Mouse (Mus musculus) CH12.LX (cell line): ENCODE measurements around the gene Rnf25. TPM values are rescaled to one million over a fixed set of nuclear protein-coding genes. Genes with fewer than 3 reads are reported as not detected.
A peak's percentile ranks its signal among the peaks of the same experiment; 100 is the strongest.

Experiments used
- DNase-seq: peaks from one replicate; pipeline ENCODE4 v3.0.0-alpha.2; 2013; ENCODE audit errors: extremely low read depth
- H3K27ac ChIP-seq: 2 replicates; pipeline ENCODE4 v1.5.1; 2012; ENCODE audit warnings: low read depth, mild to moderate bottlenecking, control low read depth, moderate library complexity; ENCODE audit not compliant: insufficient read depth
- H3K27me3 ChIP-seq: replicated peaks from 2 replicates; pipeline ENCODE3; 2012; ENCODE audit warnings: inconsistent platforms
- H3K36me3 ChIP-seq, 2 experiments: replicated peaks in 1 of 2; 2 replicates each; pipeline versions ENCODE3 to v1.6.1; 2012; ENCODE audit warnings: inconsistent platforms in 1 of 2, low read length in 1 of 2, mild to moderate bottlenecking in 1 of 2, mixed read lengths in 1 of 2, moderate library complexity in 1 of 2; ENCODE audit not compliant: control insufficient read depth in 1 of 2, insufficient read depth in 1 of 2
- H3K4me1 ChIP-seq, 2 experiments: 2 replicates each; pipeline ENCODE4 v1.6.1; 2012; ENCODE audit warnings: inconsistent platforms in 1 of 2, moderate library complexity in 1 of 2; ENCODE audit not compliant: insufficient read depth in 2 of 2, control insufficient read depth in 1 of 2
- H3K4me2 ChIP-seq: 2 replicates; pipeline ENCODE4 v1.6.1; 2012; ENCODE audit warnings: low read depth, mild to moderate bottlenecking, control low read depth; ENCODE audit not compliant: poor library complexity, insufficient read depth, severe bottlenecking
- H3K4me3 ChIP-seq, 3 experiments: fragments of 150-350 bp in 1 of 3; sonication (generic) in 1 of 3; replicated peaks in 1 of 3; 2 replicates each; pipeline versions ENCODE3 to v1.5.1; 2011 to 2012; ENCODE audit warnings: low read depth in 2 of 3, low read length in 2 of 3, mild to moderate bottlenecking in 2 of 3, moderate library complexity in 2 of 3, control low read depth in 1 of 3, improper control_type of control experiment in 1 of 3, inconsistent platforms in 1 of 3, mixed read lengths in 1 of 3; ENCODE audit not compliant: poor library complexity in 1 of 3
- H3K79me2 ChIP-seq: replicated peaks from 2 replicates; pipeline ENCODE4 v1.6.1; 2012; ENCODE audit warnings: mild to moderate bottlenecking, moderate library complexity; ENCODE audit not compliant: control insufficient read depth, poor library complexity, insufficient read depth, severe bottlenecking; ENCODE audit errors: extremely low read depth
- H3K9ac ChIP-seq: 2 replicates; pipeline ENCODE4 v1.6.1; 2012; ENCODE audit warnings: low read depth, mild to moderate bottlenecking, control low read depth, moderate library complexity; ENCODE audit not compliant: insufficient read depth
- H3K9me3 ChIP-seq: replicated peaks from 2 replicates; pipeline ENCODE3; 2012; ENCODE audit warnings: low read length, inconsistent platforms, mixed read lengths
- BHLHE40 ChIP-seq: IDR thresholded peaks from 2 replicates; pipeline ENCODE4 v1.6.1; 2011; ENCODE audit warnings: mild to moderate bottlenecking, low read depth, low read length, improper control_type of control experiment
- CHD2 ChIP-seq: IDR thresholded peaks from 2 replicates; pipeline ENCODE4 v1.6.1; 2011; ENCODE audit warnings: low read length, improper control_type of control experiment
- ELF1 ChIP-seq: IDR thresholded peaks from 2 replicates; pipeline ENCODE4 v1.6.1; 2014; ENCODE audit warnings: low read depth, mild to moderate bottlenecking, inconsistent platforms, low read length, improper control_type of control experiment
- EP300 ChIP-seq: IDR thresholded peaks from 2 replicates; pipeline ENCODE4 v1.6.1; 2011; ENCODE audit warnings: low read length, improper control_type of control experiment
- GABPA ChIP-seq: IDR thresholded peaks from 2 replicates; pipeline ENCODE4 v1.6.1; 2012; ENCODE audit warnings: low read depth, low read length, improper control_type of control experiment, inconsistent platforms; ENCODE audit not compliant: insufficient replicate concordance
- IRF4 ChIP-seq: IDR thresholded peaks from 2 replicates; pipeline ENCODE4 v1.6.1; 2014; ENCODE audit warnings: low read depth, mild to moderate bottlenecking, inconsistent platforms, low read length, improper control_type of control experiment
- JUND ChIP-seq: conservative IDR thresholded peaks from 2 replicates; pipeline ENCODE4 v1.6.1; 2011; ENCODE audit warnings: low read depth, low read length, improper control_type of control experiment
- KAT2A ChIP-seq: IDR thresholded peaks from 2 replicates; pipeline ENCODE4 v1.6.1; 2012; ENCODE audit warnings: low read length, improper control_type of control experiment, inconsistent platforms; ENCODE audit not compliant: insufficient replicate concordance
- MAFK ChIP-seq: IDR thresholded peaks from 2 replicates; pipeline ENCODE4 v1.6.1; 2011; ENCODE audit warnings: low read length, improper control_type of control experiment; ENCODE audit not compliant: insufficient replicate concordance
- MAZ ChIP-seq: IDR thresholded peaks from 2 replicates; pipeline ENCODE4 v1.6.1; 2012; ENCODE audit warnings: low read depth, mild to moderate bottlenecking, inconsistent platforms, low read length, improper control_type of control experiment, moderate library complexity
- MXI1 ChIP-seq: IDR thresholded peaks from 2 replicates; pipeline ENCODE4 v1.6.1; 2011; ENCODE audit warnings: mild to moderate bottlenecking, low read depth, low read length, improper control_type of control experiment
- NELFE ChIP-seq: IDR thresholded peaks from 2 replicates; pipeline ENCODE4 v1.6.1; 2011; ENCODE audit warnings: low read depth, low read length, improper control_type of control experiment
- NRF1 ChIP-seq: IDR thresholded peaks from 2 replicates; pipeline ENCODE4 v1.6.1; 2014; ENCODE audit warnings: low read depth, mild to moderate bottlenecking, inconsistent platforms, low read length, improper control_type of control experiment, moderate library complexity
- POLR2A ChIP-seq: IDR thresholded peaks from 2 replicates; pipeline ENCODE4 v1.6.1; 2011; ENCODE audit warnings: low read depth, mild to moderate bottlenecking, improper control_type of control experiment, low read length
- POLR2AphosphoS2 ChIP-seq: IDR thresholded peaks from 2 replicates; pipeline ENCODE4 v1.6.1; 2011; ENCODE audit warnings: low read depth, low read length, improper control_type of control experiment
- RAD21 ChIP-seq: IDR thresholded peaks from 2 replicates; pipeline ENCODE4 v1.6.1; 2011; ENCODE audit warnings: low read depth, mild to moderate bottlenecking, low read length, improper control_type of control experiment, moderate library complexity
- RCOR1 ChIP-seq: conservative IDR thresholded peaks from 2 replicates; pipeline ENCODE4 v1.6.1; 2012; ENCODE audit warnings: low read depth, mild to moderate bottlenecking, inconsistent platforms, low read length, improper control_type of control experiment
- SIN3A ChIP-seq: IDR thresholded peaks from 2 replicates; pipeline ENCODE4 v1.6.1; 2012; ENCODE audit warnings: low read length, improper control_type of control experiment, inconsistent platforms
- SMC3 ChIP-seq: IDR thresholded peaks from 2 replicates; pipeline ENCODE4 v1.6.1; 2011; ENCODE audit warnings: low read depth, low read length, improper control_type of control experiment
- ZMIZ1 ChIP-seq: IDR thresholded peaks from 2 replicates; pipeline ENCODE4 v1.6.1; 2012; ENCODE audit warnings: low read depth, mild to moderate bottlenecking, inconsistent platforms, low read length, improper control_type of control experiment
- ZNF384 ChIP-seq: IDR thresholded peaks from 2 replicates; pipeline ENCODE4 v1.6.1; 2012; ENCODE audit warnings: low read depth, low read length, improper control_type of control experiment, inconsistent platforms
- dilution Hi-C: fragments of 300-500 bp; cut with MboI; formaldehyde crosslinking; loops from 2 replicates; pipeline ENCODE4 v1.14.3; 2020; ENCODE audit warnings: low sequenced_read_pairs; ENCODE audit not compliant: extremely low pct_unique_long_range_greater_than_20kb, extremely low pct_ligation_motif_present
- in situ Hi-C: fragments of 300-500 bp; cut with MboI; formaldehyde crosslinking; loops from 3 replicates; pipeline ENCODE4 v1.14.3; 2019; ENCODE audit warnings: low sequenced_read_pairs, low pct_ligation_motif_present, low pct_unique_long_range_greater_than_20kb, mixed read lengths
- polyA plus RNA-seq: library from polyadenylated mRNA; unstranded; fragments of >175 nt; gene quantifications from 2 replicates; pipeline ENCODE4 v1.2.1, GENCODE M21; 2012; ENCODE audit warnings: low read depth; ENCODE audit not compliant: insufficient read length
- total RNA-seq, 2 experiments: library from RNA; depleted of rRNA; stranded (reverse); fragments of 300-350 nt in 1 of 2; fragments of >200 nt in 1 of 2; gene quantifications; 2 replicates each; pipeline ENCODE4 v1.2.3; 2012 to 2014

Rnf25 gene
- total and polyA plus RNA-seq, 3 experiments = 32.1 to 48.2 (median 47.8) TPM

DNA sequence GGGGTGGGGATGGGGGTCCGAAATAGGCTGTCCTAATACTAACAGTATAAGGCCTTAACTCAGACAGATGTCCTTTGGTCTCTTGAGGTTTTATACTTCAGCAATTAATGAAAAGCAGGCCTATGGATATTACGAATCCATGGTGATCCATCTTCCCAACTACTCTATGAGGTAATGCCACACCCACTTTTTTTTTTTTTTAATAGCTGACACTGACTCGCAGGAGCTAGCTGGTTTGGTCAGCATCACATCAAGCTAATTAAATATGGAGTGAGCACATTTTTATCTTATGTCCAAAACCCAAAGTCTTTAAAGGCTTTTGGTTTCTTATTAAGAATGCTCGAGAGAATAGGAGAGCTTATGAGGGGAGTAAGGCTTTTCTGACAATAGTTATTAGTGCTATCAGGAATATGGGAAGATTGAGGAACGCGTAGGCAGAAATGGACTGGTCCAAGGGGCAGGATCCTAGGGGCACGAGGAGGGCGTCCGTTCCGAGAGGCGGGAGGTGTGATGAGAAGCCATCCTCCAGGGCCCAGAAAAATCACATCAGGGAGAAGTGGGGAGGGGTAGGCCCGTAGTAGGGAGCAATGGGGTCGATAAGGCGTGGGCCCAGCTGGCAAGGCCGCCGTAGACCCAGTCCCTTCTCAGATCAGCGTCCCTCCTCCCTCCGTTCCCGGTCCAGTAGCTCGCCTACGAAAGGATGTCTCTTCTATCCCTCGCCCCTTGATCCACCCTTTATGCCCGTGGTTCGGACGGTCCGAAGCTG, 513 bp downstream of the Rnf25 start:
- no peak for DNase-seq
- H3K36me3 ChIP-seq = peaks cover 15 to 35% of the 10 kb centered on the region in 2 experiments
- H3K79me2 ChIP-seq = peaks cover 16% of the 10 kb centered on the region
- TF ChIP-seq EP300 (no peak), MAFK (no peak), RAD21 (no peak), ZNF384 (0 out of 2 replicates have a peak, but pooled peaks have one; percentile 21), KAT2A (no peak), MAZ (no peak)
- no peaks in the 10 kb centered on the region for H3K27me3 ChIP-seq
- peak overlapping the region; percentile 84 for H3K4me2 ChIP-seq
- no peaks in the 10 kb centered on the region for H3K9me3 ChIP-seq
- dilution Hi-C loops = no loop called here
- H3K9ac ChIP-seq = peak overlapping the region; percentile 80
- H3K4me1 ChIP-seq = peaks cover 2 to 27% of the 10 kb centered on the region in 2 experiments; a peak in 3 of 4 replicates
- in situ Hi-C loops = no loop called here
- peak overlapping the region; percentile 93 to 99 (median 99) for H3K4me3 ChIP-seq
- H3K27ac ChIP-seq = peak overlapping the region; percentile 39

DNA sequence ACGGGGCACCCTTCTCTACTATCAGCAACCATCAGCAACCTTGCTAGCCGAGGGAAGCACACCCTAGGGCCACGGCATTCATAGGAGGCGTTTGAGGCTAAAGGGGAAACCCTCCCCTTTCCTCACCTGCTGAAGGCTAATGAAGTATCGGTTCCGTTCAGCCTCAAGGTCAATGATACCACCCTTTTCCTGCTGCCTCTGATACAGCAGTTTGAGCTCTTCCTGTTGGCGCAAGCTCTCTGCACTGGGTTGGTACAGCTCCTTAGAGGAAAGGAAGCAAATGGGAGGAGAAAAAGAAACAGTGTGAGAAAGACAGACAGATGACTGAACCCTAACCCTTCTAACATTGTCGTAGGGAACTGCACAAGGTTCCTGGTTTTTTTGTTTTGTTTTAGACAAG, 6.8 kb downstream of the Rnf25 start:
- Histone ChIP-seq H3K79me2 (peaks cover 2% of the 10 kb centered on the region), H3K9ac (no peak overlapping the region), H3K4me3 (no peak overlapping the region), H3K4me2 (no peak overlapping the region), H3K9me3 (no peaks in the 10 kb centered on the region), H3K4me1 (peaks cover 6 to 42% of the 10 kb centered on the region in 2 experiments; a peak in 3 of 4 replicates)
- in situ Hi-C loops = no loop called here
- peak; percentile 72 for DNase-seq
- TF ChIP-seq RCOR1 (no peak), ZMIZ1 (0 out of 2 replicates have a peak, but pooled peaks have one; percentile 42), IRF4 (peak; percentile 39; the same call in 1 of the 2 replicates)
- TF ChIP-seq, all 38 proteins: peak for 2
- peaks cover 60 to 87% of the 10 kb centered on the region in 2 experiments for H3K36me3 ChIP-seq
- dilution Hi-C loops = no loop called here
- H3K27me3 ChIP-seq = no peaks in the 10 kb centered on the region
- H3K27ac ChIP-seq = peak overlapping the region; percentile 10; the same call in 1 of the 2 replicates

DNA sequence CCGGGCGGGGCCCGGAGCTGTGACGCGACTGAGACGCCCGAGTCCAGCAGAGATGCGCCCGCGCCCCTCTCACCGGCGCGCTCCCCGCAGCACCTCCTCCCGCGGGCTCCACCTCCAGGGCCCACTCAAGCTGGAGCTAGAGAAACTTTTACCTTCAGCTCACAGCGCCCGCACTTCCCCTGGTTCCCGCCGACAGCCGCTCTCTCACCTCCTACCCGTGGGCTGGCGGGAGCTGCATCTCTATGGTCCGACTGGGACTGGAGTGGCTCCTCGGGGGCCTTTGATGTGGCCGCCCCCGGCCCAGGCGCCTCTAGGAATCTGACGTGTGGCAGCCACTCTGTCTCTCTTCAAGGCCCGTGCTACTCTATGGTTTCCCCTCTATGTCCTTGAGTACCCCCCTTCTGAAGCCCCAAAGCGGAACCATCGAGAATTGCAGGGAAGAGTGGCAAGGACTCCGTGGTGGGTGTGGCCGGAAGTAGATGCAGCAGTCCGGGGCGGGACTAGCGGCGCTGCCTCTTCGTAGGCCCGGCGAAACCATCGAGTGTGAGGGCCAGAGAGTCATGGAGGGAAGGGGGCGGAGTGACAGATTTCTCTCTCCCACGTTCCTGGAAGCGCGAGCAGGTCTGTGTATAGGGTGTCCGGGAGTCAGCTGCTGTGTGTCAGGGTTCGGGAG, 13.3 kb downstream of the Rnf25 start, which contains the start of the genes Zfp142 and Bcs1l:
Gene Zfp142, minus strand, starts transcription at position 474 of the 673 bp plus-strand sequence.
Gene Bcs1l, plus strand, starts transcription at position 517 of the 673 bp plus-strand sequence.
- Histone ChIP-seq H3K27ac (peak within 1 kb of the TSS; percentile 1; the same call in 1 of the 2 replicates), H3K36me3 (peaks cover 30 to 57% of the 10 kb centered on the region in 2 experiments), H3K9ac (peak within 1 kb of the TSS; percentile 87), H3K9me3 (no peaks in the 10 kb centered on the region), H3K4me1 (peaks cover 5 to 41% of the 10 kb centered on the region in 2 experiments), H3K4me2 (peak within 1 kb of the TSS; percentile 96), H3K4me3 (peak within 1 kb of the TSS; percentile 84 to 89 (median 87)), H3K79me2 (peaks cover 40% of the 10 kb centered on the region), H3K27me3 (no peaks in the 10 kb centered on the region)
- dilution Hi-C loops (no loop called here), in situ Hi-C loops (no loop called here)
- DNase-seq = peak; percentile 98
- TF ChIP-seq CHD2 (no peak), MAZ (peak; percentile 69), ELF1 (peak; percentile 85), NRF1 (0 out of 2 replicates have a peak, but pooled peaks have one; percentile 40), BHLHE40 (peak; percentile 30; the same call in 1 of the 2 replicates), POLR2AphosphoS2 (peak; percentile 81; the same call in 1 of the 2 replicates), SIN3A (peak; percentile 97), POLR2A (peak; percentile 74), MXI1 (peak; percentile 91), KAT2A (peak; percentile 87; the same call in 1 of the 2 replicates), ZMIZ1 (peak; percentile 83; the same call in 1 of the 2 replicates), GABPA (peak; percentile 59; the same call in 1 of the 2 replicates), SMC3 (no peak; the same call in 1 of the 2 replicates), RCOR1 (0 out of 2 replicates have a peak, but pooled peaks have one; percentile 46), JUND (no peak), NELFE (peak; percentile 70)
